In the genomic region with DNA sequence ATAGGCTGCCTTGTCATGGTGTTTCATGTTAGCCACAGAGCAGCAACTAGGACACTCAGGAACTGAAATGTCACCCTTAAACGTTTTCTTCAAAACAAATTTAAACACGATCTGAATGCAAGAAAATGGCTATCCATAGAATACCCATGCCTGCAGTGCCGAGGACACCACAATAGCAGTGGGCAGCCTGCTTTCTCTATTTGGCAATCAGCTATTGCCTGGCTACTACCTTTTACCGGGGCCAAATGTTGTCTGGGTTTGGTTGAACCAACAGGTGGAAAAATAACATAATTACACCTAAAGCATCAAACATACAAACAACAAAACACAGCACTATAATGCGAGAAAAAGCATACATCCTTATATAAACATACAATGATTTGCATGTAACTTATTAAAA, we compare ENCODE assay signal across 16 mouse cellular contexts.
"Had no signal": no experiment of that assay in that cellular context is flagged by ENCODE, and none has a peak within 500 bp of the region (broad histone marks: within the 10 kb centered on the region; RNA-seq: fewer than 3 reads in every experiment).

No protein-coding gene starts in this region.

- H3K27me3 ChIP-seq: neural tube, embryonic 13.5 days; neural tube, embryonic 15.5 days; stomach, embryonic 15.5 days had no signal

- H3K4me3 ChIP-seq: neural tube, embryonic 13.5 days; neural tube, embryonic 15.5 days; stomach, embryonic 15.5 days had no signal

- DNase-seq: retina, postnatal 1 day; right cerebral cortex, adult 18-20 months; right cerebral cortex, postnatal 14 days; right cerebral cortex, postnatal 25 days; right cerebral cortex, postnatal 4 days; spleen, adult 18-20 months; thymus, adult 18-20 months; thymus, adult 2 months; thymus, postnatal 14 days; thymus, postnatal 25 days; thymus, postnatal 36 days; thymus, postnatal 4 days had no signal

- H3K27ac ChIP-seq: neural tube, embryonic 13.5 days; neural tube, embryonic 15.5 days; stomach, embryonic 15.5 days; stomach, postnatal 0 days had no signal

- H3K4me1 ChIP-seq: neural tube, embryonic 15.5 days; stomach, embryonic 15.5 days had no signal

- H3K9ac ChIP-seq: neural tube, embryonic 13.5 days; neural tube, embryonic 15.5 days; stomach, embryonic 15.5 days had no signal

- H3K9me3 ChIP-seq: neural tube, embryonic 13.5 days; neural tube, embryonic 15.5 days; stomach, embryonic 15.5 days had no signal

- H3K4me2 ChIP-seq: neural tube, embryonic 13.5 days; neural tube, embryonic 15.5 days; stomach, embryonic 15.5 days had no signal
